Mouse (Mus musculus): ENCODE data around the gene Tagln3. TPM values are rescaled to one million over a fixed set of nuclear protein-coding genes. Genes with fewer than 3 reads are reported as not detected.

Tagln3 gene
- polyA plus RNA-seq, 1 experiment from 2014 or later = 94.9 TPM

- ATAC-seq (replicated peaks; ENCODE audit: insufficient number of reproducible peaks, low FRiP score, low TSS enrichment, low read depth) = no peak
These were observed 34.2 kb downstream of the Tagln3 start for GRCm38 (mm10) chr16:45690178-45690577.

GRCm38 (mm10) chr16:45686833-45687232, 37.6 kb downstream of the Tagln3 start:
- no peak overlapping the region for H3K27ac ChIP-seq (replicated peaks; ENCODE audit: low read depth, low read length)
- whole genome bisulfite sequencing = 83% methylated on average over 3 of the region's 3 CpGs

More at GRCm38 (mm10) chr16:45690178-45690577, 34.2 kb downstream of the Tagln3 start:
- Histone ChIP-seq H3K27me3 (ENCODE audit: control insufficient read depth, insufficient read depth, low read length) (no peaks in the 10 kb centered on the region), H3K9me3 (replicated peaks; ENCODE audit: control insufficient read depth, low read length) (no peaks in the 10 kb centered on the region), H3K36me3 (replicated peaks; ENCODE audit: control insufficient read depth, insufficient read depth, low read depth, low read length) (no peaks in the 10 kb centered on the region), H3K4me3 (ENCODE audit: low read depth, low read length) (no peak overlapping the region), H3K4me1 (ENCODE audit: control insufficient read depth, insufficient read depth, low read length) (no peaks in the 10 kb centered on the region; the same call in 1 of the 2 replicates), H3K27ac (replicated peaks; ENCODE audit: low read depth, low read length) (no peak overlapping the region), H3K4me2 (ENCODE audit: low read depth, low read length) (no peak overlapping the region), H3K9ac (replicated peaks; ENCODE audit: low read length) (no peak overlapping the region)
- peak; percentile 16 for DNase-seq (ENCODE audit: low spot score)
- WGBS = 37% methylated on average over 4 of the region's 4 CpGs

DNA sequence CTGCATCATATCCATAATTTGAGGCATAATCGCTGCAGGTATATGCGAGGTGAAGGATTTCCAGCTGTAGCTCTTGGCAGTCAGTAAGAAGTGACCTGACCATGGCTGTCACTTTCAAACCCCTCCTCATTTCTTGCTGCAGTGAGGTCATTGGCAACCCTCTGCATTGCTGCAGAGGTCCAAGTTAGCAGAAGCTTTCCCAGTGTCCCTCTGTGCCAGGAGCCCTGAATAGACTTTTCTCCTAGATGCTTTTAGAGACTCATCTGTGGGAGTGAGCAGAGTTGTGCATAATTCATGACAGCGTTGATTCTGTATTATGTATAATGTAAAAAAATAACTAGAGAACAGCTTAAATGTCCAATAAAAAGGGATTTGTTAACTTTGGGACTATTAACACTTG, 39.1 kb downstream of the Tagln3 start:
- DNase-seq (ENCODE audit: low spot score) (no peak), ATAC-seq (replicated peaks; ENCODE audit: insufficient number of reproducible peaks, low FRiP score, low TSS enrichment, low read depth) (no peak; the same call in 1 of the 2 replicates)
- Histone ChIP-seq H3K27me3 (ENCODE audit: control insufficient read depth, insufficient read depth, low read length) (no peaks in the 10 kb centered on the region), H3K9me3 (replicated peaks; ENCODE audit: control insufficient read depth, low read length) (no peaks in the 10 kb centered on the region), H3K27ac (replicated peaks; ENCODE audit: low read depth, low read length) (no peak overlapping the region), H3K9ac (replicated peaks; ENCODE audit: low read length) (no peak overlapping the region), H3K36me3 (replicated peaks; ENCODE audit: control insufficient read depth, insufficient read depth, low read depth, low read length) (no peaks in the 10 kb centered on the region), H3K4me2 (ENCODE audit: low read depth, low read length) (no peak overlapping the region), H3K4me3 (ENCODE audit: low read depth, low read length) (no peak overlapping the region), H3K4me1 (ENCODE audit: control insufficient read depth, insufficient read depth, low read length) (no peaks in the 10 kb centered on the region; the same call in 1 of the 2 replicates)
- 71% methylated on average over 3 of the region's 3 CpGs for WGBS

More at GRCm38 (mm10) chr16:45686833-45687232, 37.6 kb downstream of the Tagln3 start:
- H3K4me2 ChIP-seq (ENCODE audit: low read depth, low read length) = no peak overlapping the region
- ATAC-seq (replicated peaks; ENCODE audit: insufficient number of reproducible peaks, low FRiP score, low TSS enrichment, low read depth) = no peak
- H3K4me3 ChIP-seq (ENCODE audit: low read depth, low read length) = no peak overlapping the region
- H3K36me3 ChIP-seq (replicated peaks; ENCODE audit: control insufficient read depth, insufficient read depth, low read depth, low read length) = no peaks in the 10 kb centered on the region
- DNase-seq (ENCODE audit: low spot score) = no peak
- H3K9me3 ChIP-seq (replicated peaks; ENCODE audit: control insufficient read depth, low read length) = no peaks in the 10 kb centered on the region
- no peaks in the 10 kb centered on the region for H3K27me3 ChIP-seq (ENCODE audit: control insufficient read depth, insufficient read depth, low read length)
- no peak overlapping the region for H3K9ac ChIP-seq (replicated peaks; ENCODE audit: low read length)
- H3K4me1 ChIP-seq (ENCODE audit: control insufficient read depth, insufficient read depth, low read length) = no peaks in the 10 kb centered on the region; the same call in 1 of the 2 replicates

DNA sequence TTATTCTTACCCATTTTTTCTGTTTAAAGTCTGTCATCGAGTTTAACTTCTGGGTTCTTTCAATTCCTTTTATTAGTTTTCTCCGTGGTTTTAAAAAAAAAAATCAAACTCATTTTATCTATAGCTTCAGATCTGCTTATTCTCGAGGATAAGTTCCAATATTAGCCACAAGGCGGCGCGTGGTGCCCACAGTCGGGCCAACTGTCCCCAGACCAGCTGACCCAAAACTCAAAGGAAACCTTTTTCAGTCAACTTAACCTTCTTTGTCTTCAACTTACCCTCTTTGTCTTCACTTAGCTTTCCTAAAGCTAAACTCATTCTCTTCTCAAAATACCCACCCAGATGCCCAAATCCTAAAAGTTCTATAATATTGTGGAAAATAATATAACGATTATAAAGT, 39.6 kb downstream of the Tagln3 start:
- Histone ChIP-seq H3K4me3 (ENCODE audit: low read depth, low read length) (no peak overlapping the region), H3K9ac (replicated peaks; ENCODE audit: low read length) (no peak overlapping the region), H3K27me3 (ENCODE audit: control insufficient read depth, insufficient read depth, low read length) (no peaks in the 10 kb centered on the region), H3K27ac (replicated peaks; ENCODE audit: low read depth, low read length) (no peak overlapping the region), H3K36me3 (replicated peaks; ENCODE audit: control insufficient read depth, insufficient read depth, low read depth, low read length) (no peaks in the 10 kb centered on the region), H3K9me3 (replicated peaks; ENCODE audit: control insufficient read depth, low read length) (no peaks in the 10 kb centered on the region), H3K4me2 (ENCODE audit: low read depth, low read length) (no peak overlapping the region), H3K4me1 (ENCODE audit: control insufficient read depth, insufficient read depth, low read length) (no peaks in the 10 kb centered on the region)
- DNase-seq (ENCODE audit: low spot score) = peak; percentile 81
- 15% methylated on average over 8 of the region's 8 CpGs for WGBS
- ATAC-seq (replicated peaks; ENCODE audit: insufficient number of reproducible peaks, low FRiP score, low TSS enrichment, low read depth) = no peak

DNA sequence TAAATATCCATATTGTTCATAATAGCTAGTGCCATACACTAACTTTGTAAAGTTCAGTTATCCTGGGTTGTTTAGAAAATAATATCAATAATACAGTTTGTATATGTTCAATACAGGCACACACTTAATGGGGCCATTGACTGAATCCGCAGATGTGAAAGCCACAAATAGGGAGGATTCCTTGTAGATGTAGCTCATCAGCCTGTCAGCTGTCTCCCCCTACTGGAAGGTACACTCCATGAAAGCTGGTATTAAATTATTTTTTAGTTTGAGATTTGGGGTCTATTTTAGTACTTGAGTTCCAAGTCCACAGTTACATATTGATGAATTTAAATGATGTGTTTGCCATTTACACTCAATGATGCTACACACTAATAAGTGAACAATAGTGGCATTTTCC, 47.9 kb downstream of the Tagln3 start:
- Histone ChIP-seq H3K36me3 (replicated peaks; ENCODE audit: control insufficient read depth, insufficient read depth, low read depth, low read length) (no peaks in the 10 kb centered on the region), H3K27me3 (ENCODE audit: control insufficient read depth, insufficient read depth, low read length) (no peaks in the 10 kb centered on the region), H3K27ac (replicated peaks; ENCODE audit: low read depth, low read length) (no peak overlapping the region), H3K4me1 (ENCODE audit: control insufficient read depth, insufficient read depth, low read length) (no peaks in the 10 kb centered on the region), H3K4me3 (ENCODE audit: low read depth, low read length) (no peak overlapping the region), H3K4me2 (ENCODE audit: low read depth, low read length) (no peak overlapping the region), H3K9me3 (replicated peaks; ENCODE audit: control insufficient read depth, low read length) (no peaks in the 10 kb centered on the region), H3K9ac (replicated peaks; ENCODE audit: low read length) (no peak overlapping the region)
- WGBS = 37% methylated on average over 1 of the region's 1 CpGs
- peak; percentile 48 for DNase-seq (ENCODE audit: low spot score)
- no peak for ATAC-seq (replicated peaks; ENCODE audit: insufficient number of reproducible peaks, low FRiP score, low TSS enrichment, low read depth)

DNA sequence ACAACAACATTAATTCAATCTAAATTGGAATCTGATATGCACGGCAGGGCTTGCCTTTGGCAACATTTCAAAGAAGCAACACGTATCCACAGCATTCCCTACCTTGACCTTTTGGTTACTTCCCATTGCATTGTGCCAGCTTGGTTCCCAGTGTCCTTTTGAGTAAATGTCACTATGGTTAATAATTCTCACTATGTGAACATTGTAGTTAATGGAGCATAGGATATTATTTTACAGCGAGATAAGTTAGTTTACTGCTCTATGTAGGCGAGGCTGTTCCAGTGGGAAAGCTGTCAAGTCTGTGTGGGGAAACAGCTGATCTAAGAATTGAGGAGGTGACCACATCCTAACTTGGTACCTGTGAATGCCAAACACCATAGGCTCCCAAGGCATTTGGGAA, 54.4 kb downstream of the Tagln3 start:
- Histone ChIP-seq H3K9me3 (replicated peaks; ENCODE audit: control insufficient read depth, low read length) (no peaks in the 10 kb centered on the region), H3K36me3 (replicated peaks; ENCODE audit: control insufficient read depth, insufficient read depth, low read depth, low read length) (no peaks in the 10 kb centered on the region), H3K27ac (replicated peaks; ENCODE audit: low read depth, low read length) (no peak overlapping the region), H3K4me2 (ENCODE audit: low read depth, low read length) (no peak overlapping the region), H3K27me3 (ENCODE audit: control insufficient read depth, insufficient read depth, low read length) (no peaks in the 10 kb centered on the region), H3K4me3 (ENCODE audit: low read depth, low read length) (no peak overlapping the region), H3K9ac (replicated peaks; ENCODE audit: low read length) (no peak overlapping the region), H3K4me1 (ENCODE audit: control insufficient read depth, insufficient read depth, low read length) (no peaks in the 10 kb centered on the region)
- no peak for DNase-seq (ENCODE audit: low spot score)
- no peak for ATAC-seq (replicated peaks; ENCODE audit: insufficient number of reproducible peaks, low FRiP score, low TSS enrichment, low read depth)
- 69% methylated on average over 4 of the region's 4 CpGs for WGBS

GRCm38 (mm10) chr16:45668178-45668577, 56.2 kb downstream of the Tagln3 start:
- H3K27ac ChIP-seq (replicated peaks; ENCODE audit: low read depth, low read length) = no peak overlapping the region
- H3K36me3 ChIP-seq (replicated peaks; ENCODE audit: control insufficient read depth, insufficient read depth, low read depth, low read length) = no peaks in the 10 kb centered on the region
- no peaks in the 10 kb centered on the region for H3K4me1 ChIP-seq (ENCODE audit: control insufficient read depth, insufficient read depth, low read length)
- no peak for ATAC-seq (replicated peaks; ENCODE audit: insufficient number of reproducible peaks, low FRiP score, low TSS enrichment, low read depth)
- 68% methylated on average over 3 of the region's 3 CpGs for WGBS
- no peak overlapping the region for H3K9ac ChIP-seq (replicated peaks; ENCODE audit: low read length)
- no peak overlapping the region for H3K4me3 ChIP-seq (ENCODE audit: low read depth, low read length)
- no peak overlapping the region for H3K4me2 ChIP-seq (ENCODE audit: low read depth, low read length)
- no peak for DNase-seq (ENCODE audit: low spot score)
- no peaks in the 10 kb centered on the region for H3K9me3 ChIP-seq (replicated peaks; ENCODE audit: control insufficient read depth, low read length)
- no peaks in the 10 kb centered on the region for H3K27me3 ChIP-seq (ENCODE audit: control insufficient read depth, insufficient read depth, low read length)

- no peaks in the 10 kb centered on the region for H3K36me3 ChIP-seq (replicated peaks; ENCODE audit: control insufficient read depth, insufficient read depth, low read depth, low read length)
- 73% methylated on average over 2 of the region's 2 CpGs for WGBS
- H3K9me3 ChIP-seq (replicated peaks; ENCODE audit: control insufficient read depth, low read length) = no peaks in the 10 kb centered on the region
- no peak overlapping the region for H3K9ac ChIP-seq (replicated peaks; ENCODE audit: low read length)
- no peak for DNase-seq (ENCODE audit: low spot score)
- H3K4me2 ChIP-seq (ENCODE audit: low read depth, low read length) = no peak overlapping the region
- no peak overlapping the region for H3K4me3 ChIP-seq (ENCODE audit: low read depth, low read length)
- no peaks in the 10 kb centered on the region for H3K27me3 ChIP-seq (ENCODE audit: control insufficient read depth, insufficient read depth, low read length)
- H3K4me1 ChIP-seq (ENCODE audit: control insufficient read depth, insufficient read depth, low read length) = no peaks in the 10 kb centered on the region
- no peak for ATAC-seq (replicated peaks; ENCODE audit: insufficient number of reproducible peaks, low FRiP score, low TSS enrichment, low read depth)
- H3K27ac ChIP-seq (replicated peaks; ENCODE audit: low read depth, low read length) = no peak overlapping the region
These were observed 58.3 kb downstream of the Tagln3 start for GRCm38 (mm10) chr16:45666136-45666535.

Measured in embryonic facial prominence, embryonic 11.5 days (tissue).